Mouse (Mus musculus): ENCODE measurements at regions not wholly inside any gene's neighbourhood (a gene's known extent, or its start where the extent isn't known, plus 50 kb on each side); places are given as distances from the start of the nearest gene placed in this dataset.

DNA sequence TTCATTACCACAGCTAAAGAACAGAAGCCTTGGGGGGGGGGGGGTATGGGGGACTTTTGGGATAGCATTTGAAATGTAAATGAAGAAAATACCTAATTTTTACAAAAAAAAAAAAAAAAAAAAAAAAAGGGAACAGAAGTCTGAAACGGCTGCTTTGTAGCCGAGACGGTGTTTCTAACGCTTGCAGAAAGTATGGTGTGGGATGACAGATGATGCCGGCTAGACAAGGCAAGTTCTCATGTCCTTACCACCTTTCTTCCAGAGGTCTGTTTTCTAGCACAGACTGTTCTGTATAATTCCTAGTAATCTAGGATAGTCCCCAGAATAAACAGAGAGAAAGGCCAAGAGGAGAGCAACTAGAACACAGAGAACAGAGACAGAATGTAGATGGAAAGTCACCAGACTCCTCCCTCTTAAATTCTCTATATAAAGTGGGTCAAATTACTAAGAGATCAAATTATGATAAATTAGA lies 67.2 kb upstream of the Chd2 start:
- no peaks in the 10 kb centered on the region for H3K4me1 ChIP-seq (ENCODE audit: control insufficient read depth, insufficient read depth, low read length)
- no peak overlapping the region for H3K4me3 ChIP-seq (ENCODE audit: low read depth, low read length)
- H3K9me3 ChIP-seq (replicated peaks; ENCODE audit: control insufficient read depth, low read length): no peaks in the 10 kb centered on the region
- H3K36me3 ChIP-seq (ENCODE audit: control insufficient read depth, insufficient read depth, low read length): no peaks in the 10 kb centered on the region
- no peak overlapping the region for H3K9ac ChIP-seq (ENCODE audit: low read depth, low read length)
- no peak for ATAC-seq (replicated peaks; ENCODE audit: insufficient number of reproducible peaks, low FRiP score, low TSS enrichment)
- no peak overlapping the region for H3K27ac ChIP-seq (ENCODE audit: low read depth, low read length)
- no peak overlapping the region for H3K4me2 ChIP-seq
- H3K27me3 ChIP-seq (ENCODE audit: control insufficient read depth, insufficient read depth, low read length): no peaks in the 10 kb centered on the region
- WGBS (ENCODE audit: insufficient replicate concordance): 52% methylated on average over 5 of the region's 5 CpGs

DNA sequence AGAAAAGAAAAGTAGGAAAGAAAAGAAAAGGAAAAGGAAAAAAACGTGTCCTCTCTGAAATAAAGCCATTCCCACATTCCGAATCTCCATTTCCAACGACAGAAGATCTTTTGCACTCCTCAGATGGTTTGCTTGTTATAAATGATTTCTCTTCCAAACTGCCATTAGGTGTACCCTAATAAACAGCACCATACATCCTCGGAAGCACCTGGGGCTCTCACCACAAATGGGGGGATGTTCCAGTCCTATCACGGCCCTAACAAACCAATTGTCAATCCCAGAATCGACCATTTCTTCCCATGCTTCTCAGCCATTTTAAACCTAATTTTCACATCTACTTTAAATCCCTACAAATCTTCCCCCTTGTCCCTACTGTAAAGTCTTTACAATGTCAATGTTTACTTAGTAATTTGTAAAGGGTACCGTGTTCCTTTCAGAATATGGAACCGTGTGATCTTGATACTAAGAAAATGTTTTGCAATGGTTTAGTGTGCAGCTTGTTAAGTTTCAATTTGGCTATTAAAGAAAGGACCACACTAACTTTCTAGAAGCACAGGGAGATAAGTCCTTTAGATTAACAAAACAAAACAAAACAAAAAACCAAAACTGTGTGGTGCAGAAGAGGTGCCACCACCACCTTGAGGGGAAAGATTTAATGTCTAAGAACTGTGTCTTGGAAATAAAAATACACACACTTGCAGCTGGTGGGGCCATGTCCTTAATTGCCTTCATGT lies 66.6 kb upstream of the Chd2 start:
- 39% methylated on average over 8 of the region's 8 CpGs for WGBS (ENCODE audit: insufficient replicate concordance)
- Histone ChIP-seq H3K9ac (ENCODE audit: low read depth, low read length) (no peak overlapping the region), H3K27ac (ENCODE audit: low read depth, low read length) (peak overlapping the region; percentile 86; the same call in 1 of the 2 replicates), H3K4me3 (ENCODE audit: low read depth, low read length) (no peak overlapping the region), H3K4me2 (peak overlapping the region; percentile 68), H3K36me3 (ENCODE audit: control insufficient read depth, insufficient read depth, low read length) (no peaks in the 10 kb centered on the region), H3K4me1 (ENCODE audit: control insufficient read depth, insufficient read depth, low read length) (no peaks in the 10 kb centered on the region), H3K9me3 (replicated peaks; ENCODE audit: control insufficient read depth, low read length) (no peaks in the 10 kb centered on the region), H3K27me3 (ENCODE audit: control insufficient read depth, insufficient read depth, low read length) (no peaks in the 10 kb centered on the region)
- no peak for ATAC-seq (replicated peaks; ENCODE audit: insufficient number of reproducible peaks, low FRiP score, low TSS enrichment)

DNA sequence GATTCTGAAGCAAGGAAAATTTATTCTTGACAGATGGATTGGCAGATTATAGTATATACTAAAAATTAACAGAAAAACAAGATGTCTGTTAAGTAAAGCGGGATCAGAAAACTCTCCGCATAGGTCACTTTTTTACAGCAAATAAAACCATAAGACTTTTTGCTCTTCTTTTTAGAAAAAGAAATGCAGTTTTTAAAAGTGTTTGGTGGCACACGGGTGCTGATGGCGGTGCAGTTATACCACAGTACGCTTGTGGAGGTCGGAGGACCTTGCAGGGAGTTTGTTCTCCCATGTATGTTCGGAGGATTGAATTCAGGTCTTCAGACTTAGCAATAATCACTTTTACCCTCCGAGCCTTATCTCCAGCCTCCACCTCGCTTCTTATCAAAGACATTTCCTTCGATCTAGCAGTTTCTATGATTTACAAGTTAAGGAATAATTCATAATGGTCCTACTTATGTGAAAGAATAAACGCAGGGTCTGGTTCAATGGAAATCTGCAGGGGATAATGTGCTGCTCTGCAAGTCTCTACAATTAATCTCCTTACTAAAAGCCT lies 65.9 kb upstream of the Chd2 start:
- ATAC-seq (replicated peaks; ENCODE audit: insufficient number of reproducible peaks, low FRiP score, low TSS enrichment): no peak
- WGBS (ENCODE audit: insufficient replicate concordance): 11% methylated on average over 11 of the region's 11 CpGs

DNA sequence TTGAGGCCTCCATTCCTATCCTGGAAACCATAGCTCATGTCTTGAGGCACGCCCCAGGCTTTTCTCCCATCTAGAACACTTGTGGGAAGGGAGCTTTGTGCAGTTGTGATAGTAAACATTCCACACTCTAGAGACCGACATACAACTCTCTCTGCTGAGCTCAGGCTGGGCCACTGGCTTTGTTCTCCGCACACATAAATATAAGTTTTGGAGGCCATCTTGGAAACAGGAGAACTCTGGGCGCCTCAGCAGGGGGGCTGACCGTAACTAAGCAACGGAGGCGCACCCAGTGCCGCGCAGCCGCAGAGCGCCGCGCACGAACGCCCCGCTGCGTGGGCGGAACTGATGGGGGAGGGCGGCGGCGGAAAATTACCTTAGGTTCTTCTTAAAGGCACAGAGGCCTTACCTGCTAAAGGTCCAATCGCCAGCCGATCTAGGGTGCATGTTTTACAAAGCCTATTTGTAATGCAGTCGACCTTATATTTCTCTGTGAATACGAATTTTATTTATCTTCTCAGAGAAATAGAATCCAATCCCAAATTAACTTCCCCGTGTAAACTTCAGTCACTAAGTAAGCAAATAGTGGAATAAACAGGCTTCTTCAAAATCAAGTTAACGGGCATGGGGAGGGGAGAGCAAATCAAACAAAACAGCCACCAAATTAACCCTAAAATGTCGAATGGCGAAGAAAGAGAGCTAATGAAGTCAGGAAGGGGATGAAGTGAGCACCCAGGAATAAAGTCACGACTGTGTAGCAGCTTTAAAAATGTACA lies 65.2 kb upstream of the Chd2 start:
- peak; percentile 93 for ATAC-seq (replicated peaks; ENCODE audit: insufficient number of reproducible peaks, low FRiP score, low TSS enrichment)
- peak overlapping the region; percentile 28 for H3K4me3 ChIP-seq (ENCODE audit: low read depth, low read length)
- no peaks in the 10 kb centered on the region for H3K36me3 ChIP-seq (ENCODE audit: control insufficient read depth, insufficient read depth, low read length)
- peak overlapping the region; percentile 86 for H3K27ac ChIP-seq (ENCODE audit: low read depth, low read length)
- no peaks in the 10 kb centered on the region for H3K27me3 ChIP-seq (ENCODE audit: control insufficient read depth, insufficient read depth, low read length)
- no peaks in the 10 kb centered on the region for H3K9me3 ChIP-seq (replicated peaks; ENCODE audit: control insufficient read depth, low read length)
- no peaks in the 10 kb centered on the region; the same call in 1 of the 2 replicates for H3K4me1 ChIP-seq (ENCODE audit: control insufficient read depth, insufficient read depth, low read length)
- peak overlapping the region; percentile 68 for H3K4me2 ChIP-seq
- H3K9ac ChIP-seq (ENCODE audit: low read depth, low read length): peak overlapping the region; percentile 66
- 3% methylated on average over 30 of the region's 30 CpGs for WGBS (ENCODE audit: insufficient replicate concordance)

More for the DNA sequence above, 65.9 kb upstream of the Chd2 start:
- Histone ChIP-seq H3K36me3 (ENCODE audit: control insufficient read depth, insufficient read depth, low read length) (no peaks in the 10 kb centered on the region), H3K4me3 (ENCODE audit: low read depth, low read length) (peak overlapping the region; percentile 28), H3K4me2 (peak overlapping the region; percentile 68), H3K27me3 (ENCODE audit: control insufficient read depth, insufficient read depth, low read length) (no peaks in the 10 kb centered on the region), H3K9ac (ENCODE audit: low read depth, low read length) (peak overlapping the region; percentile 66), H3K4me1 (ENCODE audit: control insufficient read depth, insufficient read depth, low read length) (no peaks in the 10 kb centered on the region; the same call in 1 of the 2 replicates), H3K27ac (ENCODE audit: low read depth, low read length) (peak overlapping the region; percentile 86), H3K9me3 (replicated peaks; ENCODE audit: control insufficient read depth, low read length) (no peaks in the 10 kb centered on the region)

DNA sequence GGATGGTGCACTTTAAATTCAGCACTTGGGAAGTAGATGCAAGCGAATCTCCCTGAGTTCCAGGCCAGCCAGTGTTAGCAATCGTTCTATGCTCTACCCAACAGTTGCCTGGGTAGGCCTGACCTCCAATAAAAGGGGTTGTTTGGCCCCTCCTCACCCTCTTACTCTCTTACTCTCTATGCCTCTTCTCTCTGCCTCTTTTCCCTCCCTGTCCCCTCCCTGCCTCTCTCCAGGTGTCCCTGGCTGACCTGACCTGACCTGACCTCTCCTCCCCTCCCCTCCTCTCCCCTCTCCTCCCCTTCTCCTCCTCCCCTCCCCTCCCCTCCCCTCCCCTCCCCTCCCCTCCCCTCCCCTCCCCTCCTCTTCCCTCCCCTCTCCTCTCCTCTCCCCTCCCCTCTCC lies 63.0 kb upstream of the Chd2 start:
- Histone ChIP-seq H3K4me2 (no peak overlapping the region), H3K9ac (ENCODE audit: low read depth, low read length) (no peak overlapping the region), H3K4me3 (ENCODE audit: low read depth, low read length) (no peak overlapping the region), H3K27ac (ENCODE audit: low read depth, low read length) (no peak overlapping the region), H3K27me3 (ENCODE audit: control insufficient read depth, insufficient read depth, low read length) (no peaks in the 10 kb centered on the region), H3K4me1 (ENCODE audit: control insufficient read depth, insufficient read depth, low read length) (no peaks in the 10 kb centered on the region; the same call in 1 of the 2 replicates), H3K36me3 (ENCODE audit: control insufficient read depth, insufficient read depth, low read length) (no peaks in the 10 kb centered on the region), H3K9me3 (replicated peaks; ENCODE audit: control insufficient read depth, low read length) (peaks cover 3% of the 10 kb centered on the region; the same call in 1 of the 2 replicates)
- WGBS (ENCODE audit: insufficient replicate concordance): 63% methylated on average over 2 of the region's 2 CpGs
- ATAC-seq (replicated peaks; ENCODE audit: insufficient number of reproducible peaks, low FRiP score, low TSS enrichment): no peak

DNA sequence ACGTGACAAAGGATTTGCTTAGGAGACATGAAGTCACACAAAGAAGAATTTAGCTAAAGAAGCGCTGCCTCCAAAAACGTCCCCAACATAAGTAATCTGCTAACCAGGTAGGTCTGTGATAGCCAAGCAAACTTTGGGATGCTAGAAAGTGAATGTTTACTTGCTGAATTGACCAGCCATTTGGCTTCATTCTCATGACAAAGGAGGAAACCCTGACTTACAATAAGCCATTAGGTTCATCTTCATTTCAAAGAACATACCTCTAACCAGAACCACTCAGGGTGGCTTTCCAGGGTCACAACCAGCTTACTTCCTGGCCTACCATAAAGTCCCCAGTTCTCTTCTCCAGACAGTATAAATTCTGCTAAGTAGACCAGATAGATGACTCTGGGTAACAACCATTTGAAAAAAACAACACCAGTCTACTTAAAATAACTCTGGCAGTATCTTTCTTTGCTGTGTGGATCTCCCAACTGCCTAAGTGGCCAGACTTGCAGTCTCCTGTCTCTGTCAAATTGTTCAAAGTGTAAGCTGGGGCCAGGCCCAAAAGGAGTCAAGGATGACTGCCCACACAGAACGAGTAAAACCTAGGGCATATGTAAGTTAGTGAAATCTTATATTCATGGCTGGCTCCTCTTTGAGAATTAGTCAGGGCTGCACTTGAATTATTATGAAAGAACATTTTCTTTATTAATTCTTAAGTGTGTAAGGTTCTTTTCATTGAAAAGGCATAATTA lies 61.4 kb upstream of the Chd2 start:
- Histone ChIP-seq H3K27ac (ENCODE audit: low read depth, low read length) (no peak overlapping the region), H3K4me1 (ENCODE audit: control insufficient read depth, insufficient read depth, low read length) (no peaks in the 10 kb centered on the region; the same call in 1 of the 2 replicates), H3K9ac (ENCODE audit: low read depth, low read length) (no peak overlapping the region), H3K4me3 (ENCODE audit: low read depth, low read length) (no peak overlapping the region), H3K9me3 (replicated peaks; ENCODE audit: control insufficient read depth, low read length) (peaks cover 3% of the 10 kb centered on the region; the same call in 1 of the 2 replicates), H3K4me2 (no peak overlapping the region), H3K27me3 (ENCODE audit: control insufficient read depth, insufficient read depth, low read length) (no peaks in the 10 kb centered on the region), H3K36me3 (ENCODE audit: control insufficient read depth, insufficient read depth, low read length) (no peaks in the 10 kb centered on the region)
- 45% methylated on average over 4 of the region's 4 CpGs for WGBS (ENCODE audit: insufficient replicate concordance)
- ATAC-seq (replicated peaks; ENCODE audit: insufficient number of reproducible peaks, low FRiP score, low TSS enrichment): no peak

DNA sequence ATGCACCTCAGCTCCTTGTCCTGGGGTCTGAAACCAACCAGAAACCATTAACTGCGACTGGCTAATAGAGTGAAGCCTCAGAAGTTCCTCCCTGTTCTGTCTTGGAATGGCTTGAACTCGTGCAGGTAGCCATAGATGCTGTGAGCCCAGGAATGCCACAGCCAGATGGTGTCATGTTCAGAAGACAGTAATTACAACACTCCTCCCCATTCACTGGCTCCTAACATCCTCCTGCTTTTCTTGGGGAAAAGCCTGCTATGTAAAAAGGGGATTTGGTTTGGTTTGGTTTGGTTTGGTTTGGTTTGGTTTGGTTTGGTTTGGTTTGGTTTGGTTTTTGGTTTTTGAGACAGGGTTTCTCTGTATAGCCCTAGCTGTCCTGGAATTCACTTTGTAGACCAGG lies 59.7 kb upstream of the Chd2 start:
- Histone ChIP-seq H3K36me3 (ENCODE audit: control insufficient read depth, insufficient read depth, low read length) (no peaks in the 10 kb centered on the region), H3K27me3 (ENCODE audit: control insufficient read depth, insufficient read depth, low read length) (no peaks in the 10 kb centered on the region), H3K4me2 (no peak overlapping the region), H3K4me1 (ENCODE audit: control insufficient read depth, insufficient read depth, low read length) (peaks cover 11% of the 10 kb centered on the region), H3K9me3 (replicated peaks; ENCODE audit: control insufficient read depth, low read length) (peaks cover 3% of the 10 kb centered on the region; the same call in 1 of the 2 replicates), H3K9ac (ENCODE audit: low read depth, low read length) (no peak overlapping the region), H3K4me3 (ENCODE audit: low read depth, low read length) (no peak overlapping the region), H3K27ac (ENCODE audit: low read depth, low read length) (no peak overlapping the region)
- no peak for ATAC-seq (replicated peaks; ENCODE audit: insufficient number of reproducible peaks, low FRiP score, low TSS enrichment)
- WGBS (ENCODE audit: insufficient replicate concordance): 67% methylated on average over 2 of the region's 2 CpGs

DNA sequence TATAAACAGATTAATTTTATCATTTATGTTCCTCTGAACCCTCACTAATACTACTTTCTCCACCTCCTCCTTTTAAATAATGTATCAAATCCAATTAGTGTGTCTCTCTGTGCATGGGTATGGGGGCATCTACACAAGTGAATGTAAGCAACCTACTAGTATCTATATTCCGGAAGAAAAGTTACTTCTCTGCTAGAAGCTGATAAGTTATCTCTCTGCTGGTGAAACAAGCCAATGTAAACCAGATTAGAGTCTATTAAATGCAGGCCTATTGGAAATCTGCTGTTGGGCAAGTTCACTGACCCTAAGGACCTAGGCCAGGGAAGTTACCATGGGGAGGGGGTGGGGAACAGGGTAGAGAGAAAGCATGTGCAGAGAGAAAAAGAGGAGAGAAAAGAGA lies 59.1 kb upstream of the Chd2 start:
- peaks cover 3% of the 10 kb centered on the region; the same call in 1 of the 2 replicates for H3K9me3 ChIP-seq (replicated peaks; ENCODE audit: control insufficient read depth, low read length)
- 45% methylated on average over 1 of the region's 1 CpGs for WGBS (ENCODE audit: insufficient replicate concordance)
- H3K36me3 ChIP-seq (ENCODE audit: control insufficient read depth, insufficient read depth, low read length): no peaks in the 10 kb centered on the region
- no peak for ATAC-seq (replicated peaks; ENCODE audit: insufficient number of reproducible peaks, low FRiP score, low TSS enrichment)
- H3K27ac ChIP-seq (ENCODE audit: low read depth, low read length): no peak overlapping the region
- no peak overlapping the region for H3K4me2 ChIP-seq
- H3K4me1 ChIP-seq (ENCODE audit: control insufficient read depth, insufficient read depth, low read length): peaks cover 16% of the 10 kb centered on the region
- H3K4me3 ChIP-seq (ENCODE audit: low read depth, low read length): no peak overlapping the region
- no peaks in the 10 kb centered on the region for H3K27me3 ChIP-seq (ENCODE audit: control insufficient read depth, insufficient read depth, low read length)
- H3K9ac ChIP-seq (ENCODE audit: low read depth, low read length): no peak overlapping the region

All from heart, embryonic 11.5 days (tissue).